Mouse (Mus musculus): ENCODE results near the gene Rnf39. TPM values are rescaled to one million over a fixed set of nuclear protein-coding genes. Genes with fewer than 3 reads are reported as not detected.
"Not testable (repeated sequence)": the region's sequence is repeated elsewhere in the genome, so short reads cannot be mapped to it uniquely, and the experiment has no call there.

The Rnf39 gene
- polyA plus RNA-seq, 1 experiment, result not detected

DNA sequence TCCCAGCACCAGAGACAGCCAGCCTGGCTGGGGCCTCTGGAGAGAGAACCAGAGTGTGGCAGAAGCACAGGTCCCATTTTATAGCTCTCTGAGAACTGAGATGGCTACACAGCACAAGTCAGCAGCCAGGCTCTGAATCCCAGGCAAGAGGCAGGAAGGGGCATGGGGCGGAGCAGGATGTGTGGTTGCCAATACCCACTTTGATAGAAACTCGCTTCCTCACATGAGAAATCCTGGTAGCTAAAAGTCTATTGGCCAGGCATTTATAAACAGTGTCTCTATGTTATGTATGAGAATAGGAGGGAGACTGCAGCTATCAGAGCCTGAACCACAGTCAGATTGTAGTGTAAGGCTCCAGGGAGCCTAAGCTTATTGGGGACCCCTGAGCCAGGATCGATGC, 30.1 kb downstream of the Rnf39 start:
- no peak overlapping the region for H3K27ac ChIP-seq (ENCODE audit: insufficient read depth, low read depth, low read length)
- H3K4me1 ChIP-seq (ENCODE audit: control insufficient read depth, insufficient read depth, low read length), result peaks cover 9% of the 10 kb centered on the region
- H3K4me3 ChIP-seq (ENCODE audit: insufficient read depth, low read length), result no peak overlapping the region
- no peak for TF ChIP-seq POLR2A (IDR thresholded peaks at IDR 0.05; ENCODE audit: borderline replicate concordance, low read depth, low read length)
- TF ChIP-seq CTCF (IDR thresholded peaks at IDR 0.05; ENCODE audit: low read depth, low read length), result no peak

DNA sequence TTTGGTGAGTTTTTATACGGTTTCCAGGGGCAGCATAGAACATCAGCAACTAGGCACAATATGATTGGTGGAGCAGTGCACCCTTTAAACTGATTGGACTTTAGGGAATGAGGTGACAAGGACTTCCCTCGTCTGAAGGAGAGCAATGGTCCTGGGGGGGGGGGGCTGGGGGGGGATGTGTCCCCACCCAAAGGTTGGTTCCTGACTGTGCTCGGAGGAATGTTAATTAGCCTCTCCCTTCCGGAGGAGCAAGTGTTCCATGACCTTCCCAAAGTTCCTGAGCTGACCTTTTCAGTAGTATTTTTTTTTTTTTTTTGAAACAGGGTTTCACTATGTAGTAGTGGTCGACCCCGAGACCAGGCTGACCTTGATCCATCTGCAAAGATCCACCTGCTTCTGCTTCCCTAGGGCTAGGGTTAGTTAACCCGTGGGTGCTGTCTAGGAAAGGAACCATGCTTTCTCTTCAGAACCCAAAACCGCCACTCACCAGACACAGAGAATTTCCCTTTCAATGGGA, 30.6 kb downstream of the Rnf39 start:
- peaks cover 9% of the 10 kb centered on the region for H3K4me1 ChIP-seq (ENCODE audit: control insufficient read depth, insufficient read depth, low read length)
- no peak for TF ChIP-seq POLR2A (IDR thresholded peaks at IDR 0.05; ENCODE audit: borderline replicate concordance, low read depth, low read length)
- no peak for TF ChIP-seq CTCF (IDR thresholded peaks at IDR 0.05; ENCODE audit: low read depth, low read length)

GRCm38 (mm10) chr17:36981221-36981813, 38.6 kb downstream of the Rnf39 start, which contains the start of gene 2410137M14Rik:
2410137M14Rik (minus strand) TSS chr17:36981237.
- Histone ChIP-seq H3K4me1 (ENCODE audit: control insufficient read depth, insufficient read depth, low read length) (0 out of 2 replicates have a peak, but pooled peaks cover 2% of the 10 kb centered on the region), H3K4me3 (ENCODE audit: insufficient read depth, low read length) (no peak within 1 kb of the TSS), H3K27ac (ENCODE audit: insufficient read depth, low read depth, low read length) (no peak within 1 kb of the TSS)
- TF ChIP-seq POLR2A (IDR thresholded peaks at IDR 0.05; ENCODE audit: borderline replicate concordance, low read depth, low read length) (no peak), CTCF (IDR thresholded peaks at IDR 0.05; ENCODE audit: low read depth, low read length) (no peak)

More for the DNA sequence above, 30.6 kb downstream of the Rnf39 start:
- Histone ChIP-seq H3K4me3 (ENCODE audit: insufficient read depth, low read length) (no peak overlapping the region), H3K27ac (ENCODE audit: insufficient read depth, low read depth, low read length) (no peak overlapping the region)

DNA sequence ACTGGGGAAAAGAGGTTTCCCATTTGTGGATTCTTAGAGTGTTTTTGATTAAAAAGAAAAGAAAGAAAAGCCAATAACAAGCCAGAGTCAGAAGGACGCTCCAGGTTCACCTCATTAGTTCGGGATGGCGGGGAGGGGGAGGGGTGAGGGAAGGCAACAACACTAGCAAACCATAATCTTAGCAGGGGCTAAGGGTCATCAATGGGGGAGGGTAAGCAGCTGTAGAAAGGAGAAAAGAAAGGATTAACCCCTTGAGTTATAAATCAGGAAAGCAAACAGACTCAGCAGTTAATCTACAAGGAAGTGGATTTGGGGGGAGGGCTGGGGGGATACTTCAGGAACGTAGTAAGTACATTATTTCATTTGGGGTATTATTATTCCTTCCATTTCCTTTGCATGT, 39.1 kb downstream of the Rnf39 start:
- H3K27ac ChIP-seq (ENCODE audit: insufficient read depth, low read depth, low read length), result no peak overlapping the region
- 0 out of 2 replicates have a peak, but pooled peaks cover 2% of the 10 kb centered on the region for H3K4me1 ChIP-seq (ENCODE audit: control insufficient read depth, insufficient read depth, low read length)
- TF ChIP-seq CTCF (IDR thresholded peaks at IDR 0.05; ENCODE audit: low read depth, low read length), result no peak
- TF ChIP-seq POLR2A (IDR thresholded peaks at IDR 0.05; ENCODE audit: borderline replicate concordance, low read depth, low read length), result no peak
- no peak overlapping the region for H3K4me3 ChIP-seq (ENCODE audit: insufficient read depth, low read length)

DNA sequence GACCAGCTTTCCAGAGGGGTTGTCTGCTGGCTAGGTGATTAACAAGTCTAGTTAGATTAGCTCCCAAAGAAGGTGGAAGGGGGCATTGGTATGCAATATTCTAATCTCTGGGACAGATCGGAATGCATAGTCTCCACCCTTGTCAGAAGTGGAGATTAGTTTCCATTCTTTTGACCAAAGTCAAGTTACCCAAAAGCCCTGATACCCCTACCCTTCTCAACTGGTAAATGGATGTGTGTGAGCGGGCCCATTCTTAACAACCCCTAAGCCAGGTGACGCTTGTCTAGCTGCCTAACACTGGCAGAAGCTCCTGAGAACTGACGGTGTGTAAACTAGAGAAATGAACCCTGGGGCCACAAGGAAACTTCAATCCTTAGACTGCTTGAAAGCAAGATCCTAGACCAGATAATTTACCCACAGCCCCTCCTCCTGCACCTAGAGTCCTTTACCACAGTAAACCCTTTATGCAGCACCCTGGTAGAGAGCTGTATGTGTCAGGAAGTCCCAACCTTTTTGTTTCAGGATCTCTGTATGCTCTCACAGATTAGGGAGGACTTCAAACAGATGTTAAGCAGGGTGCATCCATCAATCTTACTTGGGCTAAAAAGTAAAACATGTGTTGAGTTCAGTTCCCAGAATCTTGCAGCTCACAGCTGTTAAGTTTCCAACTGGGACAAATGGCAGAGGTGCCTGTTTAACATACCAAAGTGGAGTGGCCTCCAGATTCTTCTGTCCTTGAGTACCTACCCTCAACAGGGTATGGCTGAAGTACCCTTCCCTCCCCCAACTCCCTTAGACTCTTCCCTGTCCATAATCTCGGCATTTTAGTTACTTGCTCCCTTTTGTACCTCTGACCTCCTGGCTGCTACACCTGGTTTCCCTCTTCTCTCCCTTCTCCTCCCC, 39.8 kb downstream of the Rnf39 start:
- Histone ChIP-seq H3K4me1 (ENCODE audit: control insufficient read depth, insufficient read depth, low read length) (0 out of 2 replicates have a peak, but pooled peaks cover 2% of the 10 kb centered on the region), H3K27ac (ENCODE audit: insufficient read depth, low read depth, low read length) (no peak overlapping the region), H3K4me3 (ENCODE audit: insufficient read depth, low read length) (no peak overlapping the region)
- no peak for TF ChIP-seq POLR2A (IDR thresholded peaks at IDR 0.05; ENCODE audit: borderline replicate concordance, low read depth, low read length)
- no peak for TF ChIP-seq CTCF (IDR thresholded peaks at IDR 0.05; ENCODE audit: low read depth, low read length)

GRCm38 (mm10) chr17:36988475-36988874, 45.8 kb downstream of the Rnf39 start:
- TF ChIP-seq POLR2A (IDR thresholded peaks at IDR 0.05; ENCODE audit: borderline replicate concordance, low read depth, low read length) (no peak), CTCF (IDR thresholded peaks at IDR 0.05; ENCODE audit: low read depth, low read length) (no peak)
- H3K4me1 ChIP-seq (ENCODE audit: control insufficient read depth, insufficient read depth, low read length), result peaks cover 7% of the 10 kb centered on the region
- no peak overlapping the region for H3K4me3 ChIP-seq (ENCODE audit: insufficient read depth, low read length)
- no peak overlapping the region for H3K27ac ChIP-seq (ENCODE audit: insufficient read depth, low read depth, low read length)

DNA sequence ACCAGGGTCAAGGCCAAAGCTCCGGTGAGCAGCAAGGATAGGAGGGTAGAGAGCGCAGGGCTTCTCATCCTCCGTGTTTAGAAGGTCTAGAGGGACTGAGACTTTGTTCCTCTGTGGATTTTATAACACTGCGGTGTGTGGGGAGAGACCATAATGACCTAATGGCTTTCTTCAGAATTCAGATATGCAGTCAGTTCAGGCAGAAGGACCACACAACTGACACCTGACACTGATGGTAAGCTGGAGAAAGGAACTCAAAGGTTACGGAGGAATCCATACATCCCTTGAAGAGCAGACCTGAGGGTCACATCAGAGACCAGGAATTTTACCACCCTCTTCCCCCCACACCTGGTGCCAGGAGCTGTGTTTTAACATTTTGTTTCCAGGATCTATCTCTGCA, 46.7 kb downstream of the Rnf39 start, which contains the start of gene H2-M5:
Gene H2-M5 (minus strand): TSS at position 101 of the 400 bp plus-strand sequence.
- Histone ChIP-seq H3K4me3 (ENCODE audit: insufficient read depth, low read length) (no peak within 1 kb of the TSS), H3K27ac (ENCODE audit: insufficient read depth, low read depth, low read length) (no peak within 1 kb of the TSS), H3K4me1 (ENCODE audit: control insufficient read depth, insufficient read depth, low read length) (peaks cover 9% of the 10 kb centered on the region)
- TF ChIP-seq CTCF (IDR thresholded peaks at IDR 0.05; ENCODE audit: low read depth, low read length), result no peak
- no peak for TF ChIP-seq POLR2A (IDR thresholded peaks at IDR 0.05; ENCODE audit: borderline replicate concordance, low read depth, low read length)

- H3K4me1 ChIP-seq (ENCODE audit: control insufficient read depth, insufficient read depth, low read length); H3K4me3 ChIP-seq (ENCODE audit: insufficient read depth, low read length); H3K27ac ChIP-seq (ENCODE audit: insufficient read depth, low read depth, low read length): not testable (repeated sequence)
Measured at GRCm38 (mm10) chr17:36990630-36991029, 47.9 kb downstream of the Rnf39 start.

DNA sequence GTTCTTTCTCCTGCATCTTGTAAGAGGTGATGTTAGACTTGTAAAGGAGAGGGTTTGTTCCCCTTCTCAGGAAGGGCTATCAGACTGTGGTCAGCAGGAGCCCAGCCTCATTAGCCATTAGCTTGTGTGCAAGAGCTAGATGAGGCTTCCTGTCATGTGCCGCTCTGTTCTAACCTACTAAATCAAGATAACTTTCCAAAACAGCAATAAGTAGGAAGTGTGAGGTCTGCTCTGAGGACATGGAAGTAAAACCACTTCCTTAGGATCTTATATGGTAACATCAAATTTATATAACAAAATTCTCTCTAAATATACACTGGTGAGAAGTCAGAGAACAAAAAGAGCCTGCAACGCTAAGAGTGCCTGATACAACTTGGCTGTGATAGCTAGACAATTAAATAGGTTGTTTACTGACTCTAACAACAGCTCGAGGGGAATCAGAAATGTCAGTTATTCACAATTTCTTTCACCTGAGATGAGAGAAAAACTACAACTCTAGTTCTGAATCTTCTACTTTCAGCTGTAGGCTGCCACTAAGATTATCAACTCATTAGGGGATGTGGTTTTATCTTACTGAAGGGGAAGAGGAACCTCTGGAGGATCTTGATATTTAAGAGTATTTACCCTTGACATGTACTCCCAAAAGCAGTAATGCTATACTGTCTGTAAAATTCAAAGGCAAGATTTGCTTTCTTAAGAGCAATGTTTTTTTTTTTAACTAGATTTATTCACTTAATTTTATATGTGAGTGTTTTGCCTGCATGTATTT, 49.8 kb downstream of the Rnf39 start:
- Histone ChIP-seq H3K4me1 (ENCODE audit: control insufficient read depth, insufficient read depth, low read length) (peaks cover 9% of the 10 kb centered on the region), H3K27ac (ENCODE audit: insufficient read depth, low read depth, low read length) (0 out of 2 replicates have a peak overlapping the region, but pooled peaks have one; percentile 37), H3K4me3 (ENCODE audit: insufficient read depth, low read length) (no peak overlapping the region)
- no peak for TF ChIP-seq POLR2A (IDR thresholded peaks at IDR 0.05; ENCODE audit: borderline replicate concordance, low read depth, low read length)
- TF ChIP-seq CTCF (IDR thresholded peaks at IDR 0.05; ENCODE audit: low read depth, low read length), result no peak
